Mouse (Mus musculus) stomach, embryonic 14.5 days (tissue): ENCODE data around the gene Zfp598. TPM values are rescaled to one million over a fixed set of nuclear protein-coding genes. Genes with fewer than 3 reads are reported as not detected.

Source experiments
- ATAC-seq: fragments of 200-750 bp; cut with Nextera tagmentation; 2 replicates; pipeline ENCODE4 v1.8.0; 2017; ENCODE audit warnings: low read depth, moderate TSS enrichment; ENCODE audit not compliant: insufficient number of reproducible peaks, insufficient read depth, low FRiP score
- H3K27ac ChIP-seq: fragments of 300-500 bp; sonication (generic); 2 replicates; pipeline ENCODE4 v1.5.1; 2014; ENCODE audit warnings: mild to moderate bottlenecking, low read length, moderate library complexity, mixed read lengths
- H3K27me3 ChIP-seq: fragments of 300-500 bp; sonication (generic); 2 replicates; pipeline ENCODE4 v1.6.1; 2014; ENCODE audit warnings: low read length, control low read depth, mixed read lengths; ENCODE audit not compliant: control insufficient read depth, insufficient read depth
- H3K36me3 ChIP-seq: fragments of 300-500 bp; sonication (generic); 2 replicates; pipeline ENCODE4 v1.6.1; 2014; ENCODE audit warnings: mild to moderate bottlenecking, control low read depth, low read length, moderate library complexity, mixed read lengths; ENCODE audit not compliant: control insufficient read depth, insufficient read depth
- H3K4me1 ChIP-seq: fragments of 300-500 bp; sonication (generic); 2 replicates; pipeline ENCODE4 v1.6.1; 2014; ENCODE audit warnings: low read length, control low read depth, mixed read lengths; ENCODE audit not compliant: control insufficient read depth, insufficient read depth
- H3K4me2 ChIP-seq: fragments of 300-500 bp; sonication (generic); replicated peaks from 2 replicates; pipeline ENCODE4 v1.6.1; 2014; ENCODE audit warnings: low read depth, low read length, control low read depth
- H3K4me3 ChIP-seq: fragments of 300-500 bp; sonication (generic); 2 replicates; pipeline ENCODE4 v1.5.1; 2014; ENCODE audit warnings: low read depth, low read length, control low read depth
- H3K9ac ChIP-seq: fragments of 300-500 bp; sonication (generic); replicated peaks from 2 replicates; pipeline ENCODE4 v1.6.1; 2014; ENCODE audit warnings: low read depth, mild to moderate bottlenecking, control low read depth, low read length, moderate library complexity, mixed read lengths
- H3K9me3 ChIP-seq: fragments of 300-500 bp; sonication (generic); 2 replicates; pipeline ENCODE4 v1.6.1; 2016; ENCODE audit warnings: low read depth, low read length, control low read depth; ENCODE audit not compliant: control insufficient read depth
- WGBS: fragments of 180-500 bp; shearing (Covaris S2); extraction: QIAGEN DNeasy Blood & Tissue Kit; methylation state at CpG from one replicate; pipeline ENCODE4 v1.1.7; 2014; 5-methylcytosine and 5-hydroxymethylcytosine counted together
- polyA plus RNA-seq: library from polyadenylated mRNA; unstranded; fragments of >200 nt; fragmentation: Nextera tagmentation; extraction: Ambion mirVana; gene quantifications from 2 replicates; pipeline ENCODE4 v1.2.1, GENCODE M21; 2014

The Zfp598 gene
- polyA plus RNA-seq, 1 experiment from 2014 or later: 24.8 TPM

- no peak overlapping the region for H3K27ac ChIP-seq
- peaks cover 48% of the 10 kb centered on the region for H3K36me3 ChIP-seq
- 83% methylated on average over 24 of the region's 24 CpGs for WGBS
- H3K4me1 ChIP-seq: no peaks in the 10 kb centered on the region
- no peaks in the 10 kb centered on the region for H3K27me3 ChIP-seq
- peak; percentile 84 for ATAC-seq
- H3K4me2 ChIP-seq: no peak overlapping the region
- no peak overlapping the region for H3K9ac ChIP-seq
- no peaks in the 10 kb centered on the region for H3K9me3 ChIP-seq
- no peak overlapping the region for H3K4me3 ChIP-seq
These were observed 8.1 kb downstream of the Zfp598 start for GRCm38 (mm10) chr17:24677500-24678080.

DNA sequence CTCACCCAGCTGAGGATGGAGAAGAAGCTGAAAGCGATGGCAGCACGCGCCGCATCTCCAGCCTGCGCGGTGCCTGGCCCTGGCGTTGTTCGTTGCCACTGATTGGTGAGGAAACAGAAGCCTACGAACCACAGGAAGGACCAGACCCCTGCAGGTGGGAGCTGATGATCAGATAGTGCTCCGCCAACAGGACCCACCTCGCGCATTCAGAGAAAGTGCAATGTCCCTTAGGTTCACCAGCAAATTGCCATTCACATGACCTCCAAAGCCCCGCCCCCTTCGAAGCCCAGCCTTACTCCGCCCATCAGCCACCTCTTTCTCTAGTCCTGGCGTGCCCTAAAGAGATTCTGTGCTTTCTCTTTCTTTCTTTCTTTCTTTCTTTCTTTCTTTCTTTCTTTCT, 17.0 kb downstream of the Zfp598 start:
- Histone ChIP-seq H3K9ac (no peak overlapping the region), H3K4me1 (peaks cover 15% of the 10 kb centered on the region; the same call in 1 of the 2 replicates), H3K36me3 (peaks cover 7% of the 10 kb centered on the region), H3K9me3 (no peaks in the 10 kb centered on the region), H3K4me2 (no peak overlapping the region), H3K27me3 (peaks cover 32% of the 10 kb centered on the region), H3K4me3 (no peak overlapping the region), H3K27ac (no peak overlapping the region)
- 32% methylated on average over 16 of the region's 16 CpGs for WGBS
- ATAC-seq: no peak

GRCm38 (mm10) chr17:24687146-24687595, 17.7 kb downstream of the Zfp598 start:
- peak overlapping the region; percentile 51 for H3K4me2 ChIP-seq
- ATAC-seq: 0 out of 2 replicates have a peak, but pooled peaks have one; percentile 54
- no peak overlapping the region for H3K27ac ChIP-seq
- H3K9ac ChIP-seq: no peak overlapping the region
- no peaks in the 10 kb centered on the region for H3K9me3 ChIP-seq
- H3K27me3 ChIP-seq: peaks cover 32% of the 10 kb centered on the region
- peaks cover under 1% of the 10 kb centered on the region; the same call in 1 of the 2 replicates for H3K36me3 ChIP-seq
- H3K4me1 ChIP-seq: peaks cover 15% of the 10 kb centered on the region; the same call in 1 of the 2 replicates
- WGBS: 2% methylated on average over 25 of the region's 25 CpGs
- H3K4me3 ChIP-seq: peak overlapping the region; percentile 31

- 21% methylated on average over 23 of the region's 23 CpGs for whole genome bisulfite sequencing
- ATAC-seq: no peak
These were observed 18.1 kb downstream of the Zfp598 start for GRCm38 (mm10) chr17:24687599-24687998.

DNA sequence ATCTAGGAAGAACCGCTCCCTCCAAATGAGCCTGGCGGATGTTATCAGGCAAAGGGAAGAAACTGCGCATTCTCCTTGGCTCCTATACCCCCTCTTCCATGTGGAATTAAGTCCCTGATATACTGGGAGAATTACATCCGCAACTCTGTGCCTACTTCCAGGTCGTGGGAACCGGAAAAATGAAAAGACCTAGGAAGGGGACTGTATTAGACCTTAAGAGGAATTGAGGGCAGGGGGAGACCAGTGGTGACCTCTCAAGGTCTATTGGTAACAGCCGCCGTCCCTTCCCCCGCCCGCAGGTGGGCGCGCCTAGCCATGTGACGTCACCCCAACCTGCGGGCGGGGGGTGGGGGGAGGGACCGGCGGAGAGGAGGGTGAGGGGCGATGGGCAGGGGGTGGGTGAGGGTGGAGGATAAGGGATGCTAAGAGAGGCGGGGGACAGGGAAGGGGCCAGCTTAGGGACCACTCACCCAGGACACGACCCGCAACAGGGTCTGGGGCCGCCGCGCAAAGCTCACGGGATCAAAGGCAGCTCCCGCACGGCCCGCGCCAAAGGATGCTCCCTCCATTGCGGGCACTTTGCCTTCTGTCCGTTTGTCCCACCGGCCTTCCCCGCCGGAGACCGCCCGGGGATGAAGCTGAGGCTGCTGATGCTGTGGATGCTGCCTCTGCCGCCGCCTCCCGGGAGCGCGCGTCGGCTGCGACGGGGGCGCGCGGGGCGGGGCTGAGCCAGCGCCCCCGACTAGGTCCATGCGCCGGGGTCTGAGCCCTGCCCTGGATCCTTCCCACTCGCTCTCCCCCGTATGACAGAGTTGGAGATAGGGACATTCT, 20.0 kb downstream of the Zfp598 start, which contains the start of gene Syngr3:
Gene Syngr3 (minus strand): TSS at position 705 of the 831 bp plus-strand sequence.
- H3K4me2 ChIP-seq: peak within 1 kb of the TSS; percentile 85
- ATAC-seq: no peak
- under 1% methylated on average over 51 of the region's 55 CpGs for WGBS
- H3K36me3 ChIP-seq: peaks cover 9% of the 10 kb centered on the region
- peaks cover 32% of the 10 kb centered on the region for H3K27me3 ChIP-seq
- no peak within 1 kb of the TSS for H3K27ac ChIP-seq
- H3K9me3 ChIP-seq: no peaks in the 10 kb centered on the region
- peak within 1 kb of the TSS; percentile 44 for H3K4me3 ChIP-seq
- H3K9ac ChIP-seq: 0 out of 2 replicates have a peak within 1 kb of the TSS, but pooled peaks have one; percentile 25
- H3K4me1 ChIP-seq: peaks cover 15% of the 10 kb centered on the region; the same call in 1 of the 2 replicates

More at GRCm38 (mm10) chr17:24687599-24687998, 18.1 kb downstream of the Zfp598 start:
- Histone ChIP-seq H3K27me3 (peaks cover 32% of the 10 kb centered on the region), H3K4me3 (peak overlapping the region; percentile 31), H3K9me3 (no peaks in the 10 kb centered on the region), H3K4me2 (peak overlapping the region; percentile 51), H3K4me1 (peaks cover 15% of the 10 kb centered on the region; the same call in 1 of the 2 replicates), H3K27ac (no peak overlapping the region), H3K36me3 (peaks cover 3% of the 10 kb centered on the region; the same call in 1 of the 2 replicates), H3K9ac (no peak overlapping the region)

GRCm38 (mm10) chr17:24692385-24692784, 22.9 kb downstream of the Zfp598 start:
- H3K9ac ChIP-seq: no peak overlapping the region
- H3K36me3 ChIP-seq: peaks cover 9% of the 10 kb centered on the region
- H3K4me2 ChIP-seq: no peak overlapping the region
- H3K27me3 ChIP-seq: peaks cover 30% of the 10 kb centered on the region
- ATAC-seq: no peak
- H3K27ac ChIP-seq: no peak overlapping the region
- H3K9me3 ChIP-seq: no peaks in the 10 kb centered on the region
- H3K4me3 ChIP-seq: no peak overlapping the region
- 90% methylated on average over 5 of the region's 5 CpGs for WGBS
- H3K4me1 ChIP-seq: peaks cover 26% of the 10 kb centered on the region; the same call in 1 of the 2 replicates

DNA sequence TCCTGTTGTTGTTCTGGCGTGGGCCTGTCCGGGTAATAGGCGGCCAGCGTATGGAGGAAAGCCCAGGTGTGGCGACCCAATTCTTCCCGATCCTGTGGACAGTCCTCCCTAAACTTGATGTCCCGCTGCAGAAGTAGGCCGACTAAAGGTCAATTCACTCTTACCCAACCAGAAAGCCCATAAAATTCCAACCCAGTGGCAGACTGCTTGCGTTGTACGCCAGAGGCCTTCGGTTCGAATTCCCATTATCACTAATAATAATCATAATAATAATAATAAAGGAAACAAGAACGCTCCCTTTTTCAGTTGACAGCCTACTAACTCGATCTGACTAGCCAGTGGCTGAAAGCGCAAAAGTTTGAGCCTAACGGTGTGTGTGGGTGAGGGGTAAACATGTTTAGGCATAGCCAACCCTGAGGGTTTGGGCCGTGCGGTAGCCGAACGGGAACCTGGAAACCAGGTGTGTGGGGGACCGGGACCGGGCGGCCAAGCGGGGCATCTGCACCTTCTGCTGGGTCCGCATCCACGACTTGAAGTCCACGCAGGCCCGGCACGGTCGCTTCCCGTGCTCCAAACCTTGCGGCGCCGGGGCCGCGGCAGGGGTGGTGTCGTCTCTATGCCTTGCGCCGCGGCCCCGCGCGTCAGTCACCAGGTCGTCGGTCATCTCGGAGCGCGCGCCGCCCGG, 26.0 kb downstream of the Zfp598 start:
- H3K27me3 ChIP-seq: peaks cover 4% of the 10 kb centered on the region
- peak overlapping the region; percentile 84 for H3K27ac ChIP-seq
- H3K36me3 ChIP-seq: peaks cover 20% of the 10 kb centered on the region
- peak overlapping the region; percentile 82 for H3K4me2 ChIP-seq
- 6% methylated on average over 51 of the region's 51 CpGs for WGBS
- no peaks in the 10 kb centered on the region for H3K9me3 ChIP-seq
- peaks cover 24% of the 10 kb centered on the region for H3K4me1 ChIP-seq
- H3K4me3 ChIP-seq: peak overlapping the region; percentile 90
- peak overlapping the region; percentile 71 for H3K9ac ChIP-seq
- ATAC-seq: no peak
